Mouse (Mus musculus): ENCODE measurements around the gene Sf3b2.

Sf3b2 gene

GRCm38 (mm10) chr19:5294972-5295735, at the start of gene Sf3b2:
Gene Sf3b2 (minus strand): TSS chr19:5295455.
- peak; percentile 99 for DNase-seq

GRCm38 (mm10) chr19:5341360-5341759, 46.1 kb upstream of the Sf3b2 start:
- no peak for DNase-seq

- peak; percentile 50 for DNase-seq
These were observed 42.7 kb upstream of the Sf3b2 start for GRCm38 (mm10) chr19:5337975-5338374.

- no peak for DNase-seq
These were observed 40.2 kb upstream of the Sf3b2 start, which contains the start of gene Catsper1 for GRCm38 (mm10) chr19:5335441-5335840. Gene Catsper1 (plus strand): TSS chr19:5335741.

GRCm38 (mm10) chr19:5334741-5335140, 39.5 kb upstream of the Sf3b2 start:
- no peak for DNase-seq

DNA sequence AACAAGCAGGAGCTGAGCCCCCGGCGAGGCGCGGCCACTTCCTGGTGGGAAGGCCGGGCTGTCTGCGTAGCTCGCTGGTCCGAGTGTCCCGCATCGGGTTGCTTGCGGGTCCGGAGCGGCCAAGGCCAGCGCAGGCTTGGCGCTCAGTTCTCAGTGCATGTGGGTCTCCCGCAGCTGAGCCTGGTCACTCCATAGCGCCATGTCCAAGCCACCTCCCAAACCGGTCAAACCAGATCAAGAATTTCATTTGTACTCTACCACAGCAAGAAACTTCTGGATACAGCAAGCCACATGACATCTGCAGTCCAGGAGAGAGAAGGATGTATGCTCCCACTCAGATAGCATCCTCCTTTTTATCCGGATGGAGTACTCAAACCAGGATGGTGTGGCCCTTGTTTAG, 32.7 kb upstream of the Sf3b2 start:
- no peak for DNase-seq

GRCm38 (mm10) chr19:5323801-5324200, 28.5 kb upstream of the Sf3b2 start:
- no peak for DNase-seq

DNA sequence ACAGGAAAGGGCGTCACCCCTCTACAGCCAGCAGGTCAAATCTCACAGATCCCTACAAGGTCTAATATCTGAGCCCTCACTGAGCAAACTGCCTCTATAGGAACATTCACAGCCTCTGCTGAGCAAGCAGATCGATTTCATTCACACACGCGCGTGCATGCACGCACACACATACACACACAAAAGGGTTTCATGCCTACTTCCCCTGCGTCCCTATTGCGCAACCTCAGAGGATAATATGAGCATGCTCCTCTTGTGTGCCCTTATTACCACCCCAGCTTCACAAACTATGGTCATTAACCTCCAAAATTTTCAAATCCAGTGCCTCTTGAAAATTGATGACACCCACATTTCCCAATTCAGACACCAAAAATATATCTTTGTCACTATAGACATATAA, 17.9 kb upstream of the Sf3b2 start:
- DNase-seq: no peak

DNA sequence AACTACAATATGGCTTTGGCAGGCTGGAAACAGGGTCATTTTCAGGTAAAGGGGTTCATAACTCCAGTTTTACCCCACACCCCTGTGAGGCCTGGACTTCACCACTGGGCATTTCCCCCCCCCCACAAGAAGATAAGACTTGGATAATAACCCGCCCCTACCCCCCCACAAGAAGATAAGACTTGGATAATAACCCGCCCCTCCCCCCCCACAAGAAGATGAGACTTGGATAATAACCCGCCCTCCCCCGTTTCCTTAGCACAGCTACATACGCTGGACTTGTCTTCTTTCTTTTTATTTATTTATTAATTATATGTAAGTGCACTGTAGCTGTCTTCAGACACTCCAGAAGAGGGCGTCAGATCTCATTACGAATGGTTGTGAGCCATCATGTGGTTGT, 13.8 kb upstream of the Sf3b2 start:
- DNase-seq: no peak

GRCm38 (mm10) chr19:5306968-5307734, 11.9 kb upstream of the Sf3b2 start:
- DNase-seq: no peak

GRCm38 (mm10) chr19:5306279-5306678, 11.0 kb upstream of the Sf3b2 start:
- no peak for DNase-seq

- no peak for DNase-seq
These were observed 7.2 kb upstream of the Sf3b2 start for GRCm38 (mm10) chr19:5302455-5302854.

DNA sequence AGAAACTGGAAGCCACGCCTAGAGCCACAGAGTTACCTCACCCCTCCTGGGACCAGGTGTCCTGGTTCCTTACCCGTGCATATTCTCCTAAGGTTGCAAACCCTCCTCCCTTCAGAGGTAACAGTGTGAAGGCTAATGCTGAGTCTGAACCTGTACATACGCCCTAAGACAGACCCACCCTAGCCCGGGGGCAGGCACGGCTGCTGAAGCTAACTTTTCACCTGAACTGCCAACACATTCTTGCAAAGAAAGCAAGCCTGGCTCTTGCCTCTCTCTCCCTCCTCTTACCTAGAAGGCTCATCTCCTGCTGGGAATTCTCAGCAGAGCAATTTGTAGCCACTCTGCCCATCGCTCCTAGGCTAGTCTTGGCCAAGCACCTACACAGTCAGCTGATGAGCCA, 5.3 kb upstream of the Sf3b2 start:
- DNase-seq: no peak

DNA sequence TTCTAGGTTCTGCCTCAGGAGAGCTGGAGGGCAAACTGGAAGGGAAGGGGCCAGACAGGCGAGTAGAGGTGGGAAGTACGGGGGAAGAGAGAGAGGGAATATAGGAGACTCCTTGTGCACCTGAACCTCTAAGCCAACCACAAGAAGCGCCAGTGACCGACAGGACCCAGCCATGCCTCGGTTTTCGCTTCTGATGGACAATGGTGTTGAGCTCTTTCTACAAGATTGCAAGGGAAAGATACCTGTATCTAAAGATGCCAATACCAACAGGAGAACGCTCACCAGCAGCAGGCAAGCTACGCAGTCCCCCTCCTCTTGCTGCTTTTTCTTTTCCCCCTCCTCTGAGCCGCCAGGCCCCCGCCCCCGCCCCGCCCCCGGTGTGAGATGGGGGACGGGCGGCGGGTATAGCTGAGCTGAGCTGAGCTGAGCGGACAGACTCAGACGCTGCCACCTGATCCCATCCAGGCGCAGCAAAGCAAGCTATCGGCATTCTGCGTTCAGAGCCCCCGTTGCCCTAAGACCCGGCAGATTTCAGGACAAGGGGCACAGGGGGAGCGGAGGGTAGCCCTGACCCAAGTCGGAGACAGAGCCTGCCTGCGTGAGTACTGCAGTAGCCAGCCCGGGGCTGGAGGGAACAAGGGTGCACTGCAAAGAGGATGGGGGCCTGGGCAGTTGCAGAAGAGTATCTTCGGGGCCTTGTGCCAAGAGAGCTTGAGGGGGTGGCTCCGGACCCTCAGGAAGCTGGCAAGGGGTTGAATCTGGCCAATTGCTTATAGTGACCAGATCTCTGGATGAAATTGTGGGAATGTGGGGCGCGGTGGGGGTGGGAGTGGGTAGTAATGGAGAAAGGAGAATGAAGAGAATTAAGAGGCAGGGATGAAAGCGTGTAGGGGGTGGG, 2.9 kb upstream of the Sf3b2 start, which contains the start of gene Gal3st3:
Gene Gal3st3 (plus strand): TSS at position 429 of the 898 bp plus-strand sequence.
- DNase-seq: peak; percentile 72

GRCm38 (mm10) chr19:5296630-5297029, 1.4 kb upstream of the Sf3b2 start:
- DNase-seq: peak; percentile 76

GRCm38 (mm10) chr19:5295736-5296075, 451 bp upstream of the Sf3b2 start:
- DNase-seq: no peak

DNA sequence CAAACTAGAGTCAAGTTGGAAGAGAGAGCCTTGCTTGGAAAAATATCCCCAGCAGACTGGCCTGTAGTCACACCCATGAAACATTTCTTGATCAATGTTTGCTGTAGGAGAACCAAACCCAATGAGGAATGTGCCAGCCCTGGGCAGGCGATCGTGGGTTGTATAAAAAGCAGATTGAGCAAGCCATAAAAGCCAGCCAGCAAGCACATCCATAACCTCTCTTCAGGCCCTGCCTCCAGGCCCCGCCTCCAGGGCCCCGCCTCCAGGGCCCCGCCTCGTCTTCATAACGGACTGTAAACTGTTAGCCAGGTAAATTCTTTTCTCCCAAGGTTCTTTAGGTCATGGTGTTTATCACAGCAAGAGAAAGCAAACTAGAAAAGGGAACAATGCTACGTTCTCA, 16.9 kb downstream of the Sf3b2 start:
- no peak for DNase-seq

DNA sequence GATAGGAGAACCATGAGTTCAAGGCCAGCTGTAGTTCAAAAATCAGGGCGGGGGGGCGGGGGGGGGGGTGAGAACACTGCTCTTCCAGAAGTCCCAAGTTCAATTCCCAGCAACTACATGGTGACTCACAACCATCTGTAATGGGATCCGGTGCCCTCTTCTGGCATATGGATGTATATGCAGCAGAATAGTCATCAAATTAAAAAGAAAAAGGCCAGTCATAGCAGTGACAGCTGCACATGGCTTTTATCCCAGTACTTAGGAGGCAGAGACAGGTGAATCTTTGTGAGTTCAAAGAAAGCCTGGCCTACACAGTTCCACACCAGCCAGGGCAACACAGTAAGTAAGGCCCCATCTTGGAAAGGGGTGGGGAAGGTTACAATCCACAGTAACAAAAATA, 18.1 kb downstream of the Sf3b2 start:
- no peak for DNase-seq

GRCm38 (mm10) chr19:5276531-5276930, 18.7 kb downstream of the Sf3b2 start:
- no peak for DNase-seq

GRCm38 (mm10) chr19:5275736-5276135, 19.5 kb downstream of the Sf3b2 start:
- DNase-seq: no peak

- DNase-seq: no peak
These were observed 20.6 kb downstream of the Sf3b2 start for GRCm38 (mm10) chr19:5274641-5275040.

DNA sequence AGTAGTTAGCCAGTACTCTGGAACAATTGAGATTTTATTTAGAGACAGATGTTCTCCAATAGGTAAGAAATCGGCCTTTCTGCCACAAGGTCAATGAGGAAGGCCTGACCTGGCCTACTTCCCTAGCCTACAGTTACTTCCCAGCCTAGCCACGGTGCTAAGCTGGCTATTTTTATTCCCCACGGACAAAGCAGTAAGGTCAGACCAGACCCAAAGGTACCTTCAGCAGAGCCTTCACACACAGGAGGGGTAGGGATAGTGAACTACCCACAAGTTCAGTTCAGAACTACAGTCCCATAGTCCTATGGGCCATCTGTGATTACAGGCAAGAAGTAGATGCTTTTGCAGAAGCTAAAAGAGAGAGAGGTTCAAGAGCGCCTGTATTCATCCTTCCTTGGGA, 21.3 kb downstream of the Sf3b2 start:
- no peak for DNase-seq

Measured in right cerebral cortex, postnatal 25 days (tissue).